Mouse (Mus musculus) lung, postnatal 0 days (tissue): ENCODE data around the gene Mrln. TPM values are rescaled to one million over a fixed set of nuclear protein-coding genes. Genes with fewer than 3 reads are reported as not detected.
A peak's percentile ranks its signal among the peaks of the same experiment; 100 is the strongest.

Source experiments
- ATAC-seq: fragments of 200-750 bp; cut with Nextera tagmentation; 2 replicates; pipeline ENCODE4 v1.8.0; 2017; ENCODE audit warnings: moderate library complexity
- DNase-seq: peaks from one replicate; pipeline ENCODE4 v3.0.0-alpha.2; 2016; ENCODE audit warnings: low spot score
- H3K27ac ChIP-seq: fragments of 300-500 bp; sonication (generic); 2 replicates; pipeline ENCODE4 v1.5.1; 2014; ENCODE audit warnings: antibody characterized with exemption, mild to moderate bottlenecking, low read length, mixed read lengths
- H3K27me3 ChIP-seq: fragments of 300-500 bp; sonication (generic); replicated peaks from 2 replicates; pipeline ENCODE4 v1.6.1; 2014; ENCODE audit warnings: low read length, mixed read lengths; ENCODE audit not compliant: insufficient read depth
- H3K36me3 ChIP-seq: fragments of 300-500 bp; sonication (generic); 2 replicates; pipeline ENCODE4 v1.6.1; 2014; ENCODE audit warnings: low read length, mixed read lengths; ENCODE audit not compliant: insufficient read depth
- H3K4me1 ChIP-seq: fragments of 300-500 bp; sonication (generic); 2 replicates; pipeline ENCODE4 v1.6.1; 2014; ENCODE audit warnings: antibody characterized with exemption, low read depth, low read length, mixed read lengths; ENCODE audit not compliant: insufficient read depth
- H3K4me2 ChIP-seq: fragments of 300-500 bp; sonication (generic); replicated peaks from 2 replicates; pipeline ENCODE4 v1.6.1; 2014; ENCODE audit warnings: low read depth, mild to moderate bottlenecking, low read length, moderate library complexity, mixed read lengths
- H3K4me3 ChIP-seq: fragments of 300-500 bp; sonication (generic); 2 replicates; pipeline ENCODE4 v1.5.1; 2014; ENCODE audit warnings: low read depth, low read length
- H3K9ac ChIP-seq: fragments of 300-500 bp; sonication (generic); replicated peaks from 2 replicates; pipeline ENCODE4 v1.6.1; 2014; ENCODE audit warnings: low read depth, mild to moderate bottlenecking
- H3K9me3 ChIP-seq: fragments of 300-500 bp; sonication (generic); 2 replicates; pipeline ENCODE4 v1.6.1; 2016; ENCODE audit warnings: low read length, mixed read lengths
- CTCF ChIP-seq: IDR thresholded peaks from 2 replicates; pipeline ENCODE4 v1.5.1; 2016; ENCODE audit warnings: antibody characterized with exemption, mild to moderate bottlenecking
- EP300 ChIP-seq: IDR thresholded peaks from 2 replicates; pipeline ENCODE4 v1.6.1; 2016; ENCODE audit warnings: antibody characterized with exemption, mild to moderate bottlenecking, control low read depth
- WGBS: fragments of 180-500 bp; shearing (Covaris S2); extraction: QIAGEN DNeasy Blood & Tissue Kit; methylation state at CpG from one replicate; pipeline ENCODE4 v1.1.7; 2014; 5-methylcytosine and 5-hydroxymethylcytosine counted together
- polyA plus RNA-seq: library from polyadenylated mRNA; unstranded; fragments of >200 nt; fragmentation: Nextera tagmentation; extraction: Ambion mirVana; gene quantifications from 2 replicates; pipeline ENCODE4 v1.2.1, GENCODE M21; 2015

The Mrln gene
- polyA plus RNA-seq, 1 experiment from 2014 or later, result 1.8 TPM

DNA sequence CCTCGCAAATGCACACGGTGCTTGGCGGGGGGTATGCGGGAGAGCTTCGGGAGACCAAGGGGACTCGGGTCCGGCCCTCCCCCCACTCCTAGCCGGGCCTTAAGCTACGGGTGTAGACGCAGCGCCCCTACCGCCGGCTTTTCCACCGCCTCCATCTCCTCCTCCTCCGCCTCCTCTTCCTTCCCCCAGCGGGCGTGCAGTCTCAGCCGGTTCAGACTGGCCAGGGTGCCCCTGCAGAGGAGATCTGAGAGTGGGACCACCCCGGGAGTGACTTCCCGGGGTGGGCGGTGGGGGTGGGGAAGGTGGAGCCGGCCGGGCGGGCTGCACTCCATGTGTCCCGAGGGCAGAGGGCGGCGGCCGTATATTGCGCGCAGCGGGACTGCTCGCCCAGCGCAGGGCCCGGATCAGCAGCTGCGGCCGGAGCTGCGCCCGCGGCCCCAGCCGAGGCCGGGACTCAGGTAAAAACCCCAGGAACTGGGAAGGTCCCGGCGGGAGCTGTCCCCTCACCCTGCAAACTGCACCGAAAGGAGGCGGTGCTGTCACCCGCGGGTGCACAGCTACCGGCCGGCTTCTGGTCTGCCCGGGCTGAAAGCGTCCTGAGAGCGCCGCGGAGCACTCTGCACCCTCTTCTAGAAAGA is 40.6 kb downstream of the Mrln start, which contains the start of gene Slc16a9:
Gene Slc16a9, plus strand, starts transcription at position 180 of the 638 bp plus-strand sequence.
- no peak for TF ChIP-seq EP300
- peak; percentile 69 for TF ChIP-seq CTCF
- no peaks in the 10 kb centered on the region for H3K36me3 ChIP-seq
- H3K4me3 ChIP-seq, result peak within 1 kb of the TSS; percentile 67
- peak within 1 kb of the TSS; percentile 63 for H3K9ac ChIP-seq
- WGBS, result under 1% methylated on average over 42 of the region's 54 CpGs
- peak within 1 kb of the TSS; percentile 93 for H3K4me2 ChIP-seq
- ATAC-seq (peak; percentile 90), DNase-seq (peak; percentile 83)
- H3K27me3 ChIP-seq, result no peaks in the 10 kb centered on the region
- peak within 1 kb of the TSS; percentile 64 for H3K27ac ChIP-seq
- no peaks in the 10 kb centered on the region for H3K9me3 ChIP-seq
- peaks cover 9% of the 10 kb centered on the region; the same call in 1 of the 2 replicates for H3K4me1 ChIP-seq

DNA sequence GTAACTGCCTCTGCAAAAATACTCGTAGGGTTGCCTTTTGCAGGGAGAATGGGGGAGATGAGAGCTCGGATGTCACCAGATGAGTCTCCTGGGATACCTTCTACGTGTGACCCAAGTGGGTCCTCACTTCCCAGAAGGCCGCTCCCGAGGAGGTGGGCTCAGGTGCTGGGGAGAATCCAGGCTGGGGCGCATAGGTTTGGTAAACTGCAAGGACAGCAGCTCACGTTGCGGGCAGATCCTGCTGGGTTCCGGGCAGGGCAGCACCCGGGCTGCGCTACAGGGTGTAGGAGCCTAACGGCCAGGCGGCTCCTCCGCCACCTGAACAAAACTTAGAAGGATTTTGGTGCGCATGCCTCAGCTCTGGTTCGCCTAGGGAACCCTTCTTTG is 41.1 kb downstream of the Mrln start:
- Histone ChIP-seq H3K9ac (peak overlapping the region; percentile 63), H3K27ac (peak overlapping the region; percentile 64), H3K4me1 (peaks cover 9% of the 10 kb centered on the region; the same call in 1 of the 2 replicates), H3K36me3 (no peaks in the 10 kb centered on the region), H3K4me2 (peak overlapping the region; percentile 93), H3K4me3 (peak overlapping the region; percentile 67), H3K27me3 (no peaks in the 10 kb centered on the region), H3K9me3 (no peaks in the 10 kb centered on the region)
- DNase-seq, result peak; percentile 19
- no peak; the same call in 1 of the 2 replicates for TF ChIP-seq CTCF
- TF ChIP-seq EP300, result no peak
- ATAC-seq, result no peak
- WGBS, result under 1% methylated on average over 16 of the region's 16 CpGs

DNA sequence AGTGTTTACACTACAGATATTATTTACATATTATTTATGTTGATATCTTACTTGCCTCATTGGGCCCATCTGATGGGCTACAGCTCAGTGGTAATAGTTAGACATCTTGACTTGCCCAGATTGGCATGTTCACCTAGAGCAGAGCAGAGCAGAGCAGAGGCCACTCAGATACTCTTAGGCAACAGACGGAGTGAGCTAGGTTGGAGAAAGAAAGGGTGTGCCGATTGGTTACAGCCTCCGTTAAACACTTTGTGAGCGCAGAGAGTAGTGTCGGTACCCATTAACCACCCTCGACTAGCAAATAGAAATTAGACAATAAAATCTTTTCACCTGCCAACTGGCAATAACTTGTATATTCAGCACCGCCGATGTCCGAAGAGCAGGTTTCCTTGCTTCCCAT is 41.6 kb downstream of the Mrln start:
- Histone ChIP-seq H3K27ac (no peak overlapping the region), H3K9ac (no peak overlapping the region), H3K4me1 (peaks cover 9% of the 10 kb centered on the region; the same call in 1 of the 2 replicates), H3K36me3 (no peaks in the 10 kb centered on the region), H3K4me2 (peak overlapping the region; percentile 93), H3K27me3 (no peaks in the 10 kb centered on the region), H3K9me3 (no peaks in the 10 kb centered on the region), H3K4me3 (peak overlapping the region; percentile 67)
- ATAC-seq (no peak), DNase-seq (no peak)
- no peak for TF ChIP-seq CTCF
- TF ChIP-seq EP300, result no peak
- WGBS, result 36% methylated on average over 9 of the region's 9 CpGs

DNA sequence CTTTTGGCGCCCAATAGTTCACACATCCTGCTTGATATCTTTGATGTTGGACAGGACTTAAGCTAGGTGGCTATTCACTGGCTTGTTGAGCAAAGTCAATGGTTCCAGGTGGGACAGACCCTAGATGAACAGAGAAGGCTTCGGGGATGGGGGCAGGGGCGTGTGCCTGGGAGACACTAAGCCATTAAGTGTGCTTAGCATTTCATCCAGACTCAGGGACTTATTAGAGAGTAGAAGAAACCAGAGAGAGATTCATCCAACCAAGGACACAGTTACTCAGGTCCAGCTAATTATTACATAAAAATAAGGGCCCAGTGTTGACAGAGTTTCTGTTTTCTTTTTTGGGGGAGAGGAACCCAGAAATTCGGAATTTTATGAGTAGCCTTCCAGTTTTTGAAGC is 45.9 kb downstream of the Mrln start:
- ATAC-seq, result no peak
- TF ChIP-seq CTCF (no peak), EP300 (no peak)
- Histone ChIP-seq H3K4me1 (peaks cover 6% of the 10 kb centered on the region; the same call in 1 of the 2 replicates), H3K4me2 (no peak overlapping the region), H3K36me3 (no peaks in the 10 kb centered on the region), H3K27me3 (no peaks in the 10 kb centered on the region), H3K27ac (no peak overlapping the region), H3K4me3 (no peak overlapping the region), H3K9me3 (no peaks in the 10 kb centered on the region), H3K9ac (no peak overlapping the region)
- 84% methylated on average over 4 of the region's 4 CpGs for WGBS
- DNase-seq, result no peak

DNA sequence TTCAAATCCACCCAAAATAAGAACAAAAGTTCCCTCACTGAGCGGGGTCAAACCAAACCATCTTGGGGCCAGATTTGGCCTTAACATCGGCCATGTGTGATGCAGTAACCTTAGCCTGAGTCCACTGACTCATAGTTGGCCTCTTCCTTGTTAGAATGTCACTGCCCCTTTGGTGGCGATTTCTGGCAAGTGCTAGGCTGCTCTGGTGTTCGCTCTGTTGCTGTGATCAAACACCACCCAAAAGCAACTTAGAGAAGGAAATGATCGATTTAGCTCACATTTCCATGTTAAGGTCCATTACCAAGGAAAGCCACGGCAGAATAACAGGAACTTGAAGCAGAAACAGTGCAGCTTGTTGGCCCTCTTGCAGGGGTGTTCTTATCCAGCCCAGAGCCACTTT is 46.3 kb downstream of the Mrln start:
- TF ChIP-seq CTCF, result no peak
- TF ChIP-seq EP300, result no peak
- WGBS, result 74% methylated on average over 6 of the region's 6 CpGs
- DNase-seq (no peak), ATAC-seq (no peak)
- Histone ChIP-seq H3K27ac (no peak overlapping the region), H3K9me3 (no peaks in the 10 kb centered on the region), H3K36me3 (no peaks in the 10 kb centered on the region), H3K4me3 (no peak overlapping the region), H3K4me1 (peaks cover 6% of the 10 kb centered on the region; the same call in 1 of the 2 replicates), H3K4me2 (no peak overlapping the region), H3K27me3 (no peaks in the 10 kb centered on the region), H3K9ac (no peak overlapping the region)

DNA sequence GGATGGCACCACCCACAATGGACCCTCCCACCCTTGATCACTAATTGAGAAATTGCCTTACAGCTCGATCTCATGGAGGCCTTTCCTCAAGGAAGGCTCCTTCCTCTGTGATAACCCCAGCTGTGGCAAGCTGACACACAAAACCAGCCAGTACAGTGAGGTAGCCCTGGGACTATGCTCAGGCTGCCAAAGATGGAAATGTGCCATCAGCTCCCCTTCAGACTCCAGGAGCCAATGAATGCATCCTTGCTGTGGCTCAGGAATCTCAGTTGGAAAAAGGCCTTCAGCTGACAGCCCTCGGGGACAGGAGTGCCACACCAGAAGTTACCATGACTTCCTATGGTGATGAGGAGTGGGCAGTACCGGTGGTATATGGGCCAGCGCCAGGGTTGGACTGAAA is 50.2 kb downstream of the Mrln start:
- Histone ChIP-seq H3K36me3 (no peaks in the 10 kb centered on the region), H3K27me3 (no peaks in the 10 kb centered on the region), H3K4me3 (no peak overlapping the region), H3K4me2 (no peak overlapping the region), H3K9me3 (no peaks in the 10 kb centered on the region), H3K4me1 (no peaks in the 10 kb centered on the region), H3K9ac (no peak overlapping the region), H3K27ac (no peak overlapping the region)
- no peak for TF ChIP-seq EP300
- ATAC-seq, result no peak
- DNase-seq, result no peak
- WGBS, result 69% methylated on average over 4 of the region's 4 CpGs
